Mouse (Mus musculus): ENCODE measurements around the gene Rnf130. TPM values are rescaled to one million over a fixed set of nuclear protein-coding genes. Genes with fewer than 3 reads are reported as not detected.

The Rnf130 gene
- polyA plus RNA-seq, 1 experiment from 2014 or later = 90.9 TPM

GRCm38 (mm10) chr11:50132265-50132664 is 107.1 kb downstream of the Rnf130 start:
- H3K9me3 ChIP-seq (ENCODE audit: control insufficient read depth, low read length) = no peaks in the 10 kb centered on the region
- peaks cover 12% of the 10 kb centered on the region for H3K4me1 ChIP-seq (ENCODE audit: control insufficient read depth, insufficient read depth, low read length)
- H3K4me2 ChIP-seq = peak overlapping the region; percentile 88
- no peaks in the 10 kb centered on the region; the same call in 1 of the 2 replicates for H3K36me3 ChIP-seq (ENCODE audit: control insufficient read depth, insufficient read depth, low read length)
- 88% methylated on average over 6 of the region's 6 CpGs for WGBS
- H3K27me3 ChIP-seq (ENCODE audit: control insufficient read depth, insufficient read depth, low read length) = no peaks in the 10 kb centered on the region
- H3K4me3 ChIP-seq (ENCODE audit: low read depth, low read length) = peak overlapping the region; percentile 85
- peak overlapping the region; percentile 98 for H3K9ac ChIP-seq (ENCODE audit: low read length)
- DNase-seq (ENCODE audit: low spot score, missing footprints) = no peak
- ATAC-seq (ENCODE audit: low FRiP score) = no peak
- no peak overlapping the region for H3K27ac ChIP-seq (ENCODE audit: low read depth, low read length)

- Histone ChIP-seq H3K27ac (ENCODE audit: low read depth, low read length) (no peak overlapping the region), H3K4me3 (ENCODE audit: low read depth, low read length) (no peak overlapping the region), H3K4me1 (ENCODE audit: control insufficient read depth, insufficient read depth, low read length) (peaks cover 12% of the 10 kb centered on the region), H3K9me3 (ENCODE audit: control insufficient read depth, low read length) (no peaks in the 10 kb centered on the region), H3K27me3 (ENCODE audit: control insufficient read depth, insufficient read depth, low read length) (no peaks in the 10 kb centered on the region), H3K9ac (ENCODE audit: low read length) (no peak overlapping the region), H3K4me2 (no peak overlapping the region), H3K36me3 (ENCODE audit: control insufficient read depth, insufficient read depth, low read length) (peaks cover 2% of the 10 kb centered on the region; the same call in 1 of the 2 replicates)
- DNase-seq (ENCODE audit: low spot score, missing footprints) (peak; percentile 75), ATAC-seq (ENCODE audit: low FRiP score) (no peak)
- 90% methylated on average over 10 of the region's 10 CpGs for WGBS
Observed at GRCm38 (mm10) chr11:50134136-50134859, 109.2 kb downstream of the Rnf130 start.

GRCm38 (mm10) chr11:50138206-50138822 is 113.2 kb downstream of the Rnf130 start:
- Histone ChIP-seq H3K36me3 (ENCODE audit: control insufficient read depth, insufficient read depth, low read length) (peaks cover 2% of the 10 kb centered on the region), H3K9ac (ENCODE audit: low read length) (no peak overlapping the region), H3K4me1 (ENCODE audit: control insufficient read depth, insufficient read depth, low read length) (no peaks in the 10 kb centered on the region), H3K27me3 (ENCODE audit: control insufficient read depth, insufficient read depth, low read length) (no peaks in the 10 kb centered on the region), H3K9me3 (ENCODE audit: control insufficient read depth, low read length) (no peaks in the 10 kb centered on the region), H3K4me3 (ENCODE audit: low read depth, low read length) (no peak overlapping the region), H3K4me2 (no peak overlapping the region), H3K27ac (ENCODE audit: low read depth, low read length) (no peak overlapping the region)
- no peak for ATAC-seq (ENCODE audit: low FRiP score)
- DNase-seq (ENCODE audit: low spot score, missing footprints) = peak; percentile 65
- 74% methylated on average over 10 of the region's 10 CpGs for WGBS

GRCm38 (mm10) chr11:50139571-50139970 is 114.4 kb downstream of the Rnf130 start:
- Histone ChIP-seq H3K27ac (ENCODE audit: low read depth, low read length) (no peak overlapping the region), H3K9ac (ENCODE audit: low read length) (no peak overlapping the region), H3K4me2 (no peak overlapping the region), H3K4me3 (ENCODE audit: low read depth, low read length) (no peak overlapping the region), H3K9me3 (ENCODE audit: control insufficient read depth, low read length) (no peaks in the 10 kb centered on the region), H3K4me1 (ENCODE audit: control insufficient read depth, insufficient read depth, low read length) (no peaks in the 10 kb centered on the region), H3K36me3 (ENCODE audit: control insufficient read depth, insufficient read depth, low read length) (peaks cover 2% of the 10 kb centered on the region), H3K27me3 (ENCODE audit: control insufficient read depth, insufficient read depth, low read length) (no peaks in the 10 kb centered on the region)
- DNase-seq (ENCODE audit: low spot score, missing footprints) (no peak), ATAC-seq (ENCODE audit: low FRiP score) (no peak)
- WGBS = 84% methylated on average over 7 of the region's 7 CpGs

GRCm38 (mm10) chr11:50145529-50145928 is 120.4 kb downstream of the Rnf130 start:
- no peak overlapping the region for H3K4me2 ChIP-seq
- no peaks in the 10 kb centered on the region for H3K9me3 ChIP-seq (ENCODE audit: control insufficient read depth, low read length)
- no peak overlapping the region for H3K27ac ChIP-seq (ENCODE audit: low read depth, low read length)
- peaks cover 19% of the 10 kb centered on the region for H3K36me3 ChIP-seq (ENCODE audit: control insufficient read depth, insufficient read depth, low read length)
- DNase-seq (ENCODE audit: low spot score, missing footprints) = no peak
- no peaks in the 10 kb centered on the region for H3K27me3 ChIP-seq (ENCODE audit: control insufficient read depth, insufficient read depth, low read length)
- 92% methylated on average over 3 of the region's 3 CpGs for WGBS
- no peaks in the 10 kb centered on the region for H3K4me1 ChIP-seq (ENCODE audit: control insufficient read depth, insufficient read depth, low read length)
- no peak for ATAC-seq (ENCODE audit: low FRiP score)
- no peak overlapping the region for H3K9ac ChIP-seq (ENCODE audit: low read length)
- H3K4me3 ChIP-seq (ENCODE audit: low read depth, low read length) = no peak overlapping the region

GRCm38 (mm10) chr11:50146121-50146520 is 121.0 kb downstream of the Rnf130 start:
- Histone ChIP-seq H3K4me1 (ENCODE audit: control insufficient read depth, insufficient read depth, low read length) (no peaks in the 10 kb centered on the region), H3K9ac (ENCODE audit: low read length) (no peak overlapping the region), H3K4me2 (no peak overlapping the region), H3K4me3 (ENCODE audit: low read depth, low read length) (no peak overlapping the region), H3K36me3 (ENCODE audit: control insufficient read depth, insufficient read depth, low read length) (peaks cover 21% of the 10 kb centered on the region), H3K27me3 (ENCODE audit: control insufficient read depth, insufficient read depth, low read length) (no peaks in the 10 kb centered on the region), H3K27ac (ENCODE audit: low read depth, low read length) (no peak overlapping the region), H3K9me3 (ENCODE audit: control insufficient read depth, low read length) (no peaks in the 10 kb centered on the region)
- peak; percentile 8 for DNase-seq (ENCODE audit: low spot score, missing footprints)
- 95% methylated on average over 13 of the region's 13 CpGs for WGBS
- ATAC-seq (ENCODE audit: low FRiP score) = no peak

GRCm38 (mm10) chr11:50147267-50147957 is 122.3 kb downstream of the Rnf130 start:
- Histone ChIP-seq H3K27ac (ENCODE audit: low read depth, low read length) (no peak overlapping the region), H3K36me3 (ENCODE audit: control insufficient read depth, insufficient read depth, low read length) (peaks cover 24% of the 10 kb centered on the region), H3K27me3 (ENCODE audit: control insufficient read depth, insufficient read depth, low read length) (no peaks in the 10 kb centered on the region), H3K9me3 (ENCODE audit: control insufficient read depth, low read length) (no peaks in the 10 kb centered on the region), H3K9ac (ENCODE audit: low read length) (no peak overlapping the region), H3K4me3 (ENCODE audit: low read depth, low read length) (no peak overlapping the region), H3K4me2 (no peak overlapping the region), H3K4me1 (ENCODE audit: control insufficient read depth, insufficient read depth, low read length) (no peaks in the 10 kb centered on the region)
- 89% methylated on average over 9 of the region's 9 CpGs for whole genome bisulfite sequencing
- ATAC-seq (ENCODE audit: low FRiP score) (no peak), DNase-seq (ENCODE audit: low spot score, missing footprints) (no peak)

- H3K9ac ChIP-seq (ENCODE audit: low read length) = no peak overlapping the region
- DNase-seq (ENCODE audit: low spot score, missing footprints) (no peak), ATAC-seq (ENCODE audit: low FRiP score) (no peak)
- H3K4me3 ChIP-seq (ENCODE audit: low read depth, low read length) = no peak overlapping the region
- no peak overlapping the region for H3K27ac ChIP-seq (ENCODE audit: low read depth, low read length)
- no peak overlapping the region for H3K4me2 ChIP-seq
- 93% methylated on average over 11 of the region's 11 CpGs for WGBS
- H3K9me3 ChIP-seq (ENCODE audit: control insufficient read depth, low read length) = no peaks in the 10 kb centered on the region
- no peaks in the 10 kb centered on the region for H3K4me1 ChIP-seq (ENCODE audit: control insufficient read depth, insufficient read depth, low read length)
- H3K36me3 ChIP-seq (ENCODE audit: control insufficient read depth, insufficient read depth, low read length) = peaks cover 28% of the 10 kb centered on the region
- H3K27me3 ChIP-seq (ENCODE audit: control insufficient read depth, insufficient read depth, low read length) = no peaks in the 10 kb centered on the region
Observed at GRCm38 (mm10) chr11:50147958-50148476, 122.9 kb downstream of the Rnf130 start.

- Histone ChIP-seq H3K27ac (ENCODE audit: low read depth, low read length) (no peak overlapping the region), H3K36me3 (ENCODE audit: control insufficient read depth, insufficient read depth, low read length) (peaks cover 30% of the 10 kb centered on the region), H3K4me1 (ENCODE audit: control insufficient read depth, insufficient read depth, low read length) (no peaks in the 10 kb centered on the region), H3K4me2 (no peak overlapping the region), H3K9me3 (ENCODE audit: control insufficient read depth, low read length) (no peaks in the 10 kb centered on the region), H3K4me3 (ENCODE audit: low read depth, low read length) (no peak overlapping the region), H3K27me3 (ENCODE audit: control insufficient read depth, insufficient read depth, low read length) (no peaks in the 10 kb centered on the region), H3K9ac (ENCODE audit: low read length) (no peak overlapping the region)
- 88% methylated on average over 7 of the region's 7 CpGs for WGBS
- DNase-seq (ENCODE audit: low spot score, missing footprints) (no peak), ATAC-seq (ENCODE audit: low FRiP score) (no peak)
Observed at GRCm38 (mm10) chr11:50149200-50149599, 124.1 kb downstream of the Rnf130 start.
